Mouse (Mus musculus): ENCODE results near the gene Bsnd. TPM values are rescaled to one million over a fixed set of nuclear protein-coding genes. Genes with fewer than 3 reads are reported as not detected.

Bsnd gene
- polyA plus RNA-seq, 1 experiment from 2014 or later, result not detected

- WGBS, result 83% methylated on average over 4 of the region's 4 CpGs
- H3K4me3 ChIP-seq (replicated peaks), result no peak overlapping the region
- H3K9ac ChIP-seq (replicated peaks), result no peak overlapping the region
- H3K4me2 ChIP-seq, result no peak overlapping the region
- no peaks in the 10 kb centered on the region for H3K4me1 ChIP-seq
- no peaks in the 10 kb centered on the region for H3K9me3 ChIP-seq (replicated peaks)
- ATAC-seq (ENCODE audit: low FRiP score), result no peak
- no peaks in the 10 kb centered on the region for H3K27me3 ChIP-seq (replicated peaks)
- no peak overlapping the region for H3K27ac ChIP-seq (replicated peaks)
- no peaks in the 10 kb centered on the region for H3K36me3 ChIP-seq
These were observed 17.8 kb upstream of the Bsnd start for GRCm38 (mm10) chr4:106509888-106510287.

- 74% methylated on average over 14 of the region's 14 CpGs for WGBS
- ATAC-seq (ENCODE audit: low FRiP score), result no peak
- Histone ChIP-seq H3K27ac (replicated peaks) (no peak overlapping the region), H3K4me2 (no peak overlapping the region), H3K4me1 (no peaks in the 10 kb centered on the region), H3K4me3 (replicated peaks) (no peak overlapping the region), H3K9me3 (replicated peaks) (no peaks in the 10 kb centered on the region), H3K27me3 (replicated peaks) (no peaks in the 10 kb centered on the region), H3K36me3 (no peaks in the 10 kb centered on the region), H3K9ac (replicated peaks) (no peak overlapping the region)
These were observed 13.5 kb upstream of the Bsnd start for GRCm38 (mm10) chr4:106505453-106506058.

GRCm38 (mm10) chr4:106503578-106503977 is 11.5 kb upstream of the Bsnd start:
- no peak overlapping the region for H3K4me2 ChIP-seq
- no peak for ATAC-seq (ENCODE audit: low FRiP score)
- H3K9me3 ChIP-seq (replicated peaks), result no peaks in the 10 kb centered on the region

GRCm38 (mm10) chr4:106500066-106500465 is 8.0 kb upstream of the Bsnd start:
- H3K36me3 ChIP-seq, result no peaks in the 10 kb centered on the region
- H3K9ac ChIP-seq (replicated peaks), result no peak overlapping the region
- 84% methylated on average over 10 of the region's 10 CpGs for WGBS
- no peak overlapping the region for H3K27ac ChIP-seq (replicated peaks)
- no peak overlapping the region for H3K4me3 ChIP-seq (replicated peaks)
- H3K27me3 ChIP-seq (replicated peaks), result no peaks in the 10 kb centered on the region
- H3K4me2 ChIP-seq, result no peak overlapping the region
- no peaks in the 10 kb centered on the region for H3K9me3 ChIP-seq (replicated peaks)
- no peak for ATAC-seq (ENCODE audit: low FRiP score)
- H3K4me1 ChIP-seq, result peaks cover 8% of the 10 kb centered on the region

More at GRCm38 (mm10) chr4:106503578-106503977, 11.5 kb upstream of the Bsnd start:
- Histone ChIP-seq H3K36me3 (no peaks in the 10 kb centered on the region), H3K27ac (replicated peaks) (no peak overlapping the region), H3K4me3 (replicated peaks) (no peak overlapping the region), H3K9ac (replicated peaks) (no peak overlapping the region), H3K4me1 (peaks cover 6% of the 10 kb centered on the region), H3K27me3 (replicated peaks) (no peaks in the 10 kb centered on the region)
- WGBS, result 95% methylated on average over 3 of the region's 3 CpGs

- Histone ChIP-seq H3K9me3 (replicated peaks) (no peaks in the 10 kb centered on the region), H3K4me2 (no peak overlapping the region), H3K4me3 (replicated peaks) (no peak overlapping the region), H3K27ac (replicated peaks) (no peak overlapping the region), H3K27me3 (replicated peaks) (no peaks in the 10 kb centered on the region), H3K9ac (replicated peaks) (no peak overlapping the region), H3K36me3 (no peaks in the 10 kb centered on the region), H3K4me1 (peaks cover 8% of the 10 kb centered on the region)
- ATAC-seq (ENCODE audit: low FRiP score), result no peak
- WGBS, result 39% methylated on average over 3 of the region's 3 CpGs
These were observed 6.4 kb upstream of the Bsnd start for GRCm38 (mm10) chr4:106498471-106498844.

GRCm38 (mm10) chr4:106497776-106498470 is 5.8 kb upstream of the Bsnd start:
- H3K9me3 ChIP-seq (replicated peaks), result no peaks in the 10 kb centered on the region
- H3K4me1 ChIP-seq, result peaks cover 8% of the 10 kb centered on the region
- ATAC-seq (ENCODE audit: low FRiP score), result no peak
- H3K9ac ChIP-seq (replicated peaks), result no peak overlapping the region
- no peak overlapping the region for H3K4me2 ChIP-seq
- no peak overlapping the region for H3K4me3 ChIP-seq (replicated peaks)
- H3K27ac ChIP-seq (replicated peaks), result no peak overlapping the region
- H3K27me3 ChIP-seq (replicated peaks), result no peaks in the 10 kb centered on the region
- WGBS, result 61% methylated on average over 8 of the region's 8 CpGs
- no peaks in the 10 kb centered on the region for H3K36me3 ChIP-seq

GRCm38 (mm10) chr4:106496833-106497232 is 4.8 kb upstream of the Bsnd start:
- Histone ChIP-seq H3K27ac (replicated peaks) (no peak overlapping the region), H3K4me2 (no peak overlapping the region), H3K4me1 (peaks cover 8% of the 10 kb centered on the region), H3K9ac (replicated peaks) (no peak overlapping the region), H3K4me3 (replicated peaks) (no peak overlapping the region), H3K27me3 (replicated peaks) (no peaks in the 10 kb centered on the region), H3K36me3 (no peaks in the 10 kb centered on the region), H3K9me3 (replicated peaks) (no peaks in the 10 kb centered on the region)
- ATAC-seq (ENCODE audit: low FRiP score), result no peak
- 57% methylated on average over 6 of the region's 6 CpGs for WGBS

- no peaks in the 10 kb centered on the region for H3K9me3 ChIP-seq (replicated peaks)
- H3K9ac ChIP-seq (replicated peaks), result no peak overlapping the region
- H3K4me3 ChIP-seq (replicated peaks), result no peak overlapping the region
- ATAC-seq (ENCODE audit: low FRiP score), result no peak
- 79% methylated on average over 2 of the region's 2 CpGs for WGBS
- no peak overlapping the region for H3K4me2 ChIP-seq
- H3K27me3 ChIP-seq (replicated peaks), result no peaks in the 10 kb centered on the region
- no peaks in the 10 kb centered on the region for H3K36me3 ChIP-seq
- peaks cover 3% of the 10 kb centered on the region; the same call in 1 of the 2 replicates for H3K4me1 ChIP-seq
- H3K27ac ChIP-seq (replicated peaks), result no peak overlapping the region
These were observed 1.6 kb upstream of the Bsnd start for GRCm38 (mm10) chr4:106493639-106494038.

- no peaks in the 10 kb centered on the region for H3K27me3 ChIP-seq (replicated peaks)
- WGBS, result 74% methylated on average over 4 of the region's 4 CpGs
These were observed 1.5 kb downstream of the Bsnd start for GRCm38 (mm10) chr4:106490620-106491019.

GRCm38 (mm10) chr4:106483831-106484230 is 8.3 kb downstream of the Bsnd start:
- Histone ChIP-seq H3K4me2 (no peak overlapping the region), H3K4me1 (0 out of 2 replicates have a peak, but pooled peaks cover 2% of the 10 kb centered on the region), H3K9ac (replicated peaks) (no peak overlapping the region), H3K27me3 (replicated peaks) (no peaks in the 10 kb centered on the region), H3K27ac (replicated peaks) (no peak overlapping the region), H3K36me3 (no peaks in the 10 kb centered on the region), H3K4me3 (replicated peaks) (no peak overlapping the region), H3K9me3 (replicated peaks) (no peaks in the 10 kb centered on the region)
- no peak for ATAC-seq (ENCODE audit: low FRiP score)
- WGBS, result 94% methylated on average over 1 of the region's 1 CpGs

More at GRCm38 (mm10) chr4:106490620-106491019, 1.5 kb downstream of the Bsnd start:
- H3K36me3 ChIP-seq, result no peaks in the 10 kb centered on the region
- no peaks in the 10 kb centered on the region for H3K4me1 ChIP-seq
- ATAC-seq (ENCODE audit: low FRiP score), result no peak
- H3K4me3 ChIP-seq (replicated peaks), result no peak overlapping the region
- no peak overlapping the region for H3K4me2 ChIP-seq
- H3K9me3 ChIP-seq (replicated peaks), result no peaks in the 10 kb centered on the region
- no peak overlapping the region for H3K9ac ChIP-seq (replicated peaks)
- no peak overlapping the region for H3K27ac ChIP-seq (replicated peaks)

- no peak for ATAC-seq (ENCODE audit: low FRiP score)
- WGBS, result 34% methylated on average over 7 of the region's 7 CpGs
- Histone ChIP-seq H3K36me3 (no peaks in the 10 kb centered on the region), H3K27me3 (replicated peaks) (no peaks in the 10 kb centered on the region), H3K27ac (replicated peaks) (no peak overlapping the region), H3K4me2 (no peak overlapping the region), H3K9me3 (replicated peaks) (no peaks in the 10 kb centered on the region), H3K4me3 (replicated peaks) (no peak overlapping the region), H3K4me1 (0 out of 2 replicates have a peak, but pooled peaks cover 2% of the 10 kb centered on the region), H3K9ac (replicated peaks) (no peak overlapping the region)
These were observed 8.8 kb downstream of the Bsnd start for GRCm38 (mm10) chr4:106483215-106483727.

GRCm38 (mm10) chr4:106480545-106480944 is 11.5 kb downstream of the Bsnd start:
- H3K4me2 ChIP-seq, result no peak overlapping the region
- H3K27ac ChIP-seq (replicated peaks), result no peak overlapping the region
- WGBS, result 67% methylated on average over 3 of the region's 3 CpGs
- H3K4me3 ChIP-seq (replicated peaks), result no peak overlapping the region
- no peak for ATAC-seq (ENCODE audit: low FRiP score)
- H3K36me3 ChIP-seq, result no peaks in the 10 kb centered on the region
- H3K4me1 ChIP-seq, result 0 out of 2 replicates have a peak, but pooled peaks cover 2% of the 10 kb centered on the region
- H3K27me3 ChIP-seq (replicated peaks), result no peaks in the 10 kb centered on the region
- H3K9me3 ChIP-seq (replicated peaks), result no peaks in the 10 kb centered on the region
- no peak overlapping the region for H3K9ac ChIP-seq (replicated peaks)

All from neural tube, embryonic 15.5 days (tissue).